Mouse (Mus musculus) gastrocnemius, postnatal 4 days (tissue): ENCODE results near the gene Ndufaf2. TPM values are rescaled to one million over a fixed set of nuclear protein-coding genes. Genes with fewer than 3 reads are reported as not detected.

ENCODE experiments used
- DNase-seq, 2 experiments: peaks; one replicate each; pipeline ENCODE4 v3.0.0; 2021 to 2022; ENCODE audit warnings: low spot score in 2 of 2, mixed read lengths in 2 of 2
- total RNA-seq, 2 experiments: library from RNA; stranded (reverse); gene quantifications; 2 replicates each; pipeline ENCODE4 v1.2.3; 2021

The Ndufaf2 gene
- total RNA-seq, 2 experiments from 2014 or later = 16.5 to 17.4 TPM

GRCm38 (mm10) chr13:107964616-107965015 is 193.8 kb downstream of the Ndufaf2 start:
- no peak for DNase-seq

- DNase-seq = no peak
These were observed 195.0 kb downstream of the Ndufaf2 start for GRCm38 (mm10) chr13:107963471-107963870.

GRCm38 (mm10) chr13:107962741-107963140 is 195.7 kb downstream of the Ndufaf2 start:
- no peak for DNase-seq

- DNase-seq = no peak
These were observed 196.5 kb downstream of the Ndufaf2 start for GRCm38 (mm10) chr13:107961972-107962371.

GRCm38 (mm10) chr13:107961501-107961900 is 196.9 kb downstream of the Ndufaf2 start:
- DNase-seq = no peak

- DNase-seq = no peak
These were observed 197.9 kb downstream of the Ndufaf2 start for GRCm38 (mm10) chr13:107960549-107960948.

GRCm38 (mm10) chr13:107959891-107960290 is 198.5 kb downstream of the Ndufaf2 start:
- no peak for DNase-seq

GRCm38 (mm10) chr13:107956246-107956645 is 202.2 kb downstream of the Ndufaf2 start:
- DNase-seq = no peak

GRCm38 (mm10) chr13:107955327-107956110 is 202.9 kb downstream of the Ndufaf2 start:
- no peak for DNase-seq

- no peak for DNase-seq
These were observed 203.8 kb downstream of the Ndufaf2 start for GRCm38 (mm10) chr13:107954445-107955261.

GRCm38 (mm10) chr13:107954100-107954444 is 204.4 kb downstream of the Ndufaf2 start:
- DNase-seq = no peak

Other genes with a start within 250 kb of the Ndufaf2 start
- 10 to 100 TPM; 27.6 to 28.5 TPM for gene Smim15, start 114.2 kb downstream of the Ndufaf2 start, total RNA-seq
- gene Ercc8, start 108 bp upstream of the Ndufaf2 start, total RNA-seq = 10 to 100 TPM; 13.5 to 13.7 TPM
- gene Elovl7, start 55.8 kb upstream of the Ndufaf2 start, total RNA-seq = 1 to 10 TPM; 1.4 to 1.8 TPM
- gene Depdc1b, start 157.7 kb upstream of the Ndufaf2 start, total RNA-seq = 1 to 10 TPM; 3.6 to 4.2 TPM